Mouse (Mus musculus): ENCODE data around the gene Fth1. TPM values are rescaled to one million over a fixed set of nuclear protein-coding genes. Genes with fewer than 3 reads are reported as not detected.

The Fth1 gene
- total RNA-seq, 2 experiments from 2014 or later, result 1,766 to 1,778 TPM

DNA sequence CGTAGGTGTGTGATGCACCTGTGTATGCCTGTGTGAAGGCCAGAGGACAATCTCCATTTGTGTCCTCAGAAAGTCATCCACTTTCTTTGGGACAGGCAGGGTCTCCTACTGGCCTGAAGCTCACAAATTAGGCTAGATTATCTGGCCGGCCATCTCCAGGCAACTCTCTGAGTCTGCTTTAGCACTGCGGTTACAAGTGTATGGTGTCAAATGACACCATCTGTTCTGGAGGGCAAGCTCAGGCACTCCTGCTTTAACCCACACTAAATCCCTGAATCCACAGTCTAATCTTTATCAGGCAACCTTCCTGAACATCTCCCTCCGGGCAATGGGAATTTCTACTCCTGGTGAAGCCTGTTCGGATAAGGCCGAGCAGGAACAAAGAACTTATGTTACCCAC is 6.8 kb downstream of the Fth1 start:
- intact Hi-C loops (cut with DNase I), result no loop called here
- DNase-seq (ENCODE audit: low spot score in 2 of 2), result no peak

DNA sequence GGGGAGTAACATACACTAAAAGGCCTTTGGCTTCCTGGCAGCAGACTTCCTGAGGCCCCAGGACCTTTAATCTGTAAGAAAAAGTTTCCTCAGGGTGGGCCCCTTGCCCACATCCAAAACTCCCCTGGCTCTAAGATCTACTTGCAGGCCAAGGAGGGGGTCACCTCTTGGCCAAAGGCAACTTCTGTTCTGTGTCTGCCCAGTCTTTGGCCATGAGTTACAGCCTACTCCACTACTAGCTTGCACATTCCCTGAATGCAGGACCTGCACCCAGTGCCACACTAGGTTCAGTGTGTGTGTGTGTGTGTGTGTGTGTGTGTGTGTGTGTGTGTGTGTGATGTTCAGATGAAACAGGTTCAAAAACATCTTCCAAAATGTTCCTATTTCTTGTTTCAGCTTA is 7.2 kb downstream of the Fth1 start:
- intact Hi-C loops (cut with DNase I), result no loop called here
- no peak for DNase-seq (ENCODE audit: low spot score in 2 of 2)

DNA sequence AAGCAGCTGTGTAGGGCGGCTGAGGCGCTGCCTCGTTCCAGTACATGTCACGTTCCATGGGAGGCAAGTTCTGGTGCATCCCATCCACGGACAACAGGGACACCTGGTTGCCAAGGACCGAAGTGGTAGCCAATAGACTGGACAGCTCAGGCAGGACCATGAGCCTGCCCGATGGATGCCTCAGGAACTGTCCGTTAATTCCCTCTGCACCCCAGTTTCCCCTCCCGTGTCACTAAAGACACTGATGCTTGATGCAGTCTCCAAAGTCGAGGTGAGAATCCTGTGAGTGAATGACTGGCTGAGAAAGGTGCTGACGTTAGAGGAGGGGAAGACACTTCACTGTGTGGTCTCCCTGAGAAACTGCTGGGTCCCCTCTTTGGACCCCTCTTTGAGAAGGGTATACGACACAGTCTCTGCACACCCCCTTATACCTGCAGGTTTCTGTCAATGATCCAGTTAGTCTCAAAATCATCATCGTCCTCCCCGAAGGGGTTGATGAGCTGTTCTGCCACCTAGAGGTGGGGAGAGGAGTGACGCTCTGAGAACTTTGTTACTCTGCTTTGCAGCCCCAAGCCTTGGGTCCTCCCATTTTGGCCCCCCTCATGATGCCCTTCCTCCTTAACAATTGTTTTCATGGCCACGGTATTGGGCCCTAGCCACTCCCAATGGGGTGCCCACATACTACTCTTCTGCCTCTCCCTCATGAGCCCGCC is 8.9 kb downstream of the Fth1 start:
- DNase-seq (ENCODE audit: low spot score in 2 of 2), result no peak
- intact Hi-C loops (cut with DNase I), result no loop called here

DNA sequence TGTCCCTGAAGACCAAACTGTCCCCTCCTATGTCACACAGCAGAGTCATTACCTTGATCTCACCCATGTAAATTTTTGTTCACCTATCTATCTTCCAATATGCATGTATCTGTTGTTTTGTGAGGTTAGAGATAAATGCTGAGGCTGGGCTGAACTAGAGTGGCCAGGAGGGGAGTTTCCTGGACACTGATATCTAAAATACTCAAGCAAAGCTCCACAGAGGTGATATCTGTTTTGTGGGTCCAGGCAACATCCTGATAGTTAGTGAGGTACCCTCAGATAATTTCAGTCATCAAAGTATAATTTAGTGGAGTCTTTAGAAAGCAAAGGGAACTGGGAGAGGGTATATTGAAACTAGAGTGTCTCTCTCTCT is 9.5 kb downstream of the Fth1 start:
- no peak for DNase-seq (ENCODE audit: low spot score in 2 of 2)
- intact Hi-C loops (cut with DNase I), result no loop called here

DNA sequence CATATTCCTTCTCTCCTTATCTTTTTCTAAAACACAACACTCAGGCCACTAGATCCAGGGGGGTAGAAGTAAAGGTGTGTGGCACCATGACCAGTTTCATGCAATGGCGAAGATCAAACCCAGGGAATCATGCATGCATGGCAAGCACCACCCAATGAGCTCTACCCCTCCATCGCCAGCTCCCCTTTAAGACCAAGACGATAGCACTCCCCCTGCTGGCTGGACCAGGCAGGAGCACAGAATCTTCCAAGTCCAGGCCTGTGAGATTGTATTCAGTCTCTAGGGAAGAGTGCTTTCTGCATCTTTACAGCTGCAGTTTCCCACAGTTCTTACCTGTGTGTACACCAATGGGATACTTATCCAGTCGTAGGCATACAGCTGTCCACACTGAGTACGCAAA is 10.9 kb downstream of the Fth1 start:
- DNase-seq (ENCODE audit: low spot score in 2 of 2), result peak; percentile 80
- intact Hi-C loops (cut with DNase I), result loop anchor here (1.0 kb wide), 1 partner anchor 75 kb away; no protein-coding TSS in a partner anchor

DNA sequence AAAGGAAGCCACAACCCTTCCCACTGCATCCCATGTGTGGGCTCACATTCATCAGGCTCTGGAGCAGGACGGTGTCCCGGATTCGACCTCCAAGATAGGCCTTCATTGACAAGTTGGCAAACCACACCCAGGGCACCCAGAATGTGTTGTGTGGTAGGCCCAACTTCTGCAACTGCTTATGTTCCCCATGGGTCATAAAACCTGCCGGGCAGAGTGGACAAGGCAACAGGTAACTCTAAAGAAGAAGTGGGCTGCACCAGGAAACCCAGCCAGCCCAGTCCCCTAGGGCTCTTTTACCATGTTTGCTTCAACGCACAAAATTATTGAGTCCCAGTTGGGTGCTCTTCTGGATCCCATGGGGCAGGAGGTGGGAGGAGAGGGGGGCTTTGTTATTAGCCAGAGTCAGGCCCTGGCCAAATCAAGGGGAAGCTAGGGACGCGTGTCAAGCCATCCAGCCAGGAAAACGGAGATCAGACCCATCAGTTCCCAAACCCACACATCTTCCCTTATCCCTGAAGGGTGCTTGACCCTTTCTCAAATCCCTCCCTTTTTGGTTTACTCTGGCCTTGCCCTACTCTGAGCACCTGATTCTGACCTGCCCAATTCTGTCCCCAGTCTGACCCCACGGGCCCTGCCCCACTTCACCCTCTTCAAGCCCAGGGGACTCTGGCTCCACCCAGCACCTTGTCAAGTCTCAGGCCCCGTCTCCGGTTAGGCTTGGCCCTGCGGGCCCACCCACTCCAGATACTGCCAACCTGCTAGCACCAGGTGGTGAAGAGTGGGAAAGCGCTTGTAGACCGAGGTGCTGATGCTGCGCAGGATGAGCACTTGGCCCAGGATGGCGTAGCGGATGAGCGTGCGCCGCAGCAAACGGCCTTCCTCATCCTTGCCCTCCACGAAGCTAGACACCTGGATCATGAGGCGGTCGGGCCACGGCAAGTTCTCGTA is 11.9 kb downstream of the Fth1 start:
- intact Hi-C loops (cut with DNase I), result no loop called here
- no peak for DNase-seq (ENCODE audit: low spot score in 2 of 2)

DNA sequence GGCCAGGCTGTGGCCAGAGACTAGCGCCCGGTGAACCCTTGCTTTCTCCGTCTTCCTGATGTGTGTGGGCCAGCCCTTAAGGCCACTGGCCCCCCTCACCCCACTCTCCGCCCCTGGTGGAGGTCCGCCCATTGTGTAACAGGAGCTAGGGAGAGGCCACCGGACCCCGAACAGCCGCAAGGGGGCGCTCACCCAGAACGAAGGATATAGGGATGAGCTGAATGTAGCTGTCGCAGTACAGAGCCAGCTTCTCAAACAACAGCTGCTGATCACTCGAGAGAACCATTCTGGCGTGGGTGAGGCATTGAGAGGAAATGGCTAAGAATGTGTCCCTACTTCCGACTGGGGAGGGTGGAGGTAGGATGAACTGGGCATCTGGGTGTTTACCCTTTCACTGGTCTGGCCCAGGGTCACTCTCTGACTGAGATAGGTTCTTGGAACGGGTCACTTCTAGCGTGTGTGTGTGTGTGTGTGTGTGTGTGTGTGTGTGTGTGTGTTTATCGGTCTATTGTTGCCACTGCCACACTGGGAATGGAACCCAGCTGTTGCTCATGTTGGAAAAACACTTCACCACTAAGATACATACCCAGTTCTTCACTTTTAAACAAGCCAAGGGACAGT is 12.7 kb downstream of the Fth1 start:
- intact Hi-C loops (cut with DNase I), result no loop called here
- peak; percentile 80 to 90 for DNase-seq (ENCODE audit: low spot score in 2 of 2)

DNA sequence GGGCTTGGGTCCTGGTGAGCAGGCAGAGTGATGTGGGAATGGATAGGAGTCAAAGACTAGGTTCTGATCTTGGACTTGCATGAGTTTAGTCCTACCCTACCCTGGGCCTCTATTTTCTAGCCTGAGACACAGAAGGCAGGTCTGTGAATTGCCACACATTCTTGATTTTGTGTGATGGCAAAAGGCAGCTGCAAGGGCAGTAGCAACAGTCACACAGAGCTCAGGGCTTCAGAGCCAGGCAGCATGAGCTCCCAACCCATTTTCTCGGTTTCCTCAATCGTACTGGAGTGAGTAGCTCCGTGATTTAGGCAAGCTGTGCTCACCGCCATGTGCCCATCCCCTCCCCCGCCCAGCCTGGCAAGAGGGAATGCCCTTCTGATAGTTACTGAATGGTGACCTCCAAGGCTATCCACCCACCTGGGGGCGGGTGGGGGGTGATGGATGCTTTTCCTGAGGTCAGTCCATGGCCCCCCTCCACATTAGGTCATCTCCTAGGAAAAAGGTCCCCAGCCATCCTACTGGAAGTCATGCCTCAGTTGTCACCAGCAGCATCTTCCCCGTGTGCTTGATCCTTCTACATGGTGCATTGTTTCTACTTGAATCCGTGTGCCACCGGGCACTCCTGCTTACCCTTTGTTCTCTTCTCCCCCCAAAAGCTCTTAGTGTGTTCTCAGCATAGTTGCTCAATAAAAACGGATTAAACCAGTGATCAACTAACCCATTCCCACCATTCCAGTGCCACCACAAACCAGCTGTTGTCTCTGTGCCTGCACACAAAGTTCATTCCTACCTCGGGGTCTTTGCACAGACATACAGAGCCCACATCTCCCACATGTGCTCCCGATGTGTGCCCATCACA is 17.0 kb downstream of the Fth1 start:
- intact Hi-C loops (cut with DNase I), result no loop called here
- DNase-seq (ENCODE audit: low spot score in 2 of 2), result no peak

DNA sequence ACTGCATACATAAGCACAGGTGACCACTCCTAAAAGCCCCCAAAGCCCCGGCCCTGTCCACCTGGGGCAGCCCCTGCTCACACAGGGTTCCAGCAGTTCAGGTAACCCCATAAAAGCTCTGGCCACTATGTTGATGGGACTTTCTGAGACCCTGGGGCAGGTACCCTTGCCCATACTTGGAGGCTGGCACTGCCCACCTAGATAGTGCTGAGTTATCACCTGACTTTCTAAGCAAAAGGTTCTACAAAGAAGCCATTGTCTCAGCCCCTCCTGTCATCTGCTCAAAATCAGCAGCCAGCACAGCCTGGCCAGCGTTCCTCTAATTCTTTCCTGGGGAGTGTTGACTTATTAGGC is 17.6 kb downstream of the Fth1 start:
- no peak for DNase-seq (ENCODE audit: low spot score in 2 of 2)
- intact Hi-C loops (cut with DNase I), result no loop called here

DNA sequence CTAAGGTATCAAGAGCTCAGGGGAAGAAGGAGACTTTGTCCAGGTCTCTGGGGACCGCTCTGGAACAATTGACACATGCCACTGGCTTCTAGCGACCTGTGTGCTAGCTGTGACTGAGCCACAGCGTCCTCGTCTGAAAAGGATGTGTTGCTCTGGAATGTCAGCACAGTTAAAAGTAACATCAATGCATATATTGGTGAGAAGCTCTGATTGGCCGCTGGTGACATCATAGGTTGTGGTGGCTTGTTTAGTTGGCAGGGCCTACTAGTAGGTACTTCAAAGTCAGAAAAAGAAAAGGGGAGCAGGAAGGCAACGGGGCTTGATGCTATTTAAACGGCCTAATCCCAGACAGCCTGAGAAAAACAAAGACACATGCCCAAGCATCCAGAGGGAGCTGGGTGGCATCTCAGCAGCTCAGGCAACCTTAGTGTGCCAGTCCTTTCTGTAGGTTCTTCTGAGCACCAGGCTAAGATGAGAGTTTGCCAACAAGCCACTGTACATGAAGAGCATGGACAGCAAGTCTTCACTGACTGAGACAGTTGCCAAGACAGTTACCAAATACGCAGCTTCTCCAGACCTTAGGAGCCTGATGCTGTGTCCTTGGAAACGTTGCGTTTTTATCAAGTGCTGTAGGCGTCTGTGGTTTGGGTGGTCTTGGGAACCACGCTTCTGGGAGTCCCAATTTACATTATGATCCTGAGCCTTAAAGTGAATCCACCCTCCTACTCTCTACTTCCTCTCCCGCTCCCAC is 18.5 kb downstream of the Fth1 start:
- DNase-seq (ENCODE audit: low spot score in 2 of 2), result peak; percentile 9 to 58
- intact Hi-C loops (cut with DNase I), result no loop called here

DNA sequence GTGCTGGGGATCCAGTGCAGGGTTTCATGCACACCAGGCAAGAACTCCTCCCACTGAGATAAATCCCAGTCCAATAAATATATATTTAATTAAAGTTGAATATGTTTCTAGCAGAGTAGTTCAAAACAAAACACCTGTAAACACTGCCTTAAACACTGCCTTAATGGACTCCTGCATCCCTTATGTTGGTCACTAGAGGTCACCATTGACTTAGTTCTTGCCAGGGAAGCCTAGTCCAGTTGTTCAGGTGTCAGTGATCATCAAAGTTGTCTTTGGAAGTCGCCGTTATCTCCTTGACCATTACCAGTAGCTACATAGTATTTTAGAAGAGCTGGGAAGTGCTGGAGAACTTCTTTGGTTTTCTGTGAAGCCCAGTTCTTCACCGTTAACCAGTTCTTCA is 19.9 kb downstream of the Fth1 start:
- intact Hi-C loops (cut with DNase I), result loop anchor here (2.0 to 5.0 kb wide), 2 partner anchors 34 to 197 kb away; no protein-coding TSS in a partner anchor
- peak in 1 of 2 experiments; percentile 70 for DNase-seq (ENCODE audit: low spot score in 2 of 2)

DNA sequence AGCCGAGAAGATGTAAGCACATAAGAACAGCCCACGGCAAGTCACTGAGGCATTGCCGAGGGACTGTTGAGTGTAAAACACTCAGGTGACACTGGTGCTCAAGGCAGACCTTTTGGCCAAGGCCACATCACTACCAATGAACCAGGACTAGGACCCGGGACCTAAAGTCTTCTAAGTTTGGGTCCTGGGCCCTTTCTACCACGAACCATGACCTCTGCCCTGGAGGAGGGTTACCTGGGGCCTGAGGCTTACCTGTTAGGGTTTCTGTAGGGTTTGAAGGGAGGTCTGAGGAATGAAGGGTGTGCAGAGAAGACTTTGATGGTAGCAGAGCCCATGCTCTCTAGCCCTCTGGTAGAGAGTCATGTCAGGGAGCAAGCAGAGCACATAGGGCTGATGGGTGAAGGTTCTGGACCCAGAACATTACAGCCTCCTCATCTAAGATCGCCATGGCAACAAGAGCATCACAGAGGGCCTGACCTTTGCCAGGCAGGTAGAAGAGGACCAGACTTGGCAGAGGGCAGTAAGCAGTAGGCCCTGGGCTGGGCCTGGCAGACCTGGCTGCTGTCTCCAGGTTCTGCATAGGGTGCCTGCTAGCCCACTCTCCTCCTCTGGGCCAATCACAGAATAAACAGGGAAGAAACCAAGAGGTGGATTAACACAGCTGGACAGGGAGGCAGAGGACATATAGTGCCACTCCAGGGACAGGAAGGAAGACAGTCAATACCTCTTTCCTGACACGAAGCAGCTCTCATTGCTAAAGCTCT is 21.0 kb downstream of the Fth1 start, which contains the start of the genes Best1 and Rab3il1:
Gene Best1, minus strand, starts transcription at position 428 of the 764 bp plus-strand sequence.
Gene Rab3il1, plus strand, starts transcription at position 464 of the 764 bp plus-strand sequence.
- DNase-seq (ENCODE audit: low spot score in 2 of 2), result no peak
- intact Hi-C loops (cut with DNase I), result loop anchor here (2.0 to 5.0 kb wide), 2 partner anchors 33 to 196 kb away; no protein-coding TSS in a partner anchor

DNA sequence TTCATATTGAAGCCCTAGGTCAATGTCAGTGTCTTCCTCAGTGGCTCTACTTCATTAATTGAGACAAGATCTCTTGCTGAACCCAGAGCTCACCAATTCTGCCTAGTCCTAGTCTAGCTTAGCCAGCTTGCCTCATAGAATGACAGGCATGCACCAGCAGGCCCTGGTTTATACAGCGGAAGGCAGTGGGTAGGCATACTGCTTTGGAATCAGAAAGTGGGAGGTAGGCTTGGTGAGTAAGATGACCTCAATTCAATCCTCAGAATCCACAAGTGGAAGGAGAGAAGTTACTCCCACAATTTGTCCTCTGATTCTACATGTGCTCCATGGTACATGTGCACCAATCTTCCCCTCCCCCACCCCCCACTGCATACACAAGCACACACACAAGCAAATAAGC is 23.3 kb downstream of the Fth1 start:
- intact Hi-C loops (cut with DNase I), result loop anchor here (5.0 kb wide), 1 partner anchor 194 kb away; no protein-coding TSS in a partner anchor
- no peak for DNase-seq (ENCODE audit: low spot score in 2 of 2)

DNA sequence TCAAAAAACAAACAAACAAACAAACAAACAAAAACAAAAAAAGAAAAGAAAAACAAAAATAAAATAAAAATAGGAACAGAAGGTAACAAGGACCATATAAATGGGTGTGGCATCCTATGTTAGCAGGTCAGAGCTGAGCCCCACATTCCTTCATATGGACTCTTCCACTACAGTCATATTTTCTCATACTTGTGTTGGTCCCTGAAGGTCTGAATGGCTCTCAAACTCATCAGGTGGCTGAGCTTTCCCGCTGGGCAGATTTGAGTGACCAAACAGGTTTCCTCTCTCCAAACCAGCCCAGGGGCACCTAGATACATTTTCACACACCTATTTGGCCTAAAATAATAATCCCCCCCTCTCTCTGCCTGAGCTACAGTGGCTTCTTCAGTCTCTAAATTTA is 31.0 kb downstream of the Fth1 start:
- no peak for DNase-seq (ENCODE audit: low spot score in 2 of 2)
- intact Hi-C loops (cut with DNase I), result no loop called here

DNA sequence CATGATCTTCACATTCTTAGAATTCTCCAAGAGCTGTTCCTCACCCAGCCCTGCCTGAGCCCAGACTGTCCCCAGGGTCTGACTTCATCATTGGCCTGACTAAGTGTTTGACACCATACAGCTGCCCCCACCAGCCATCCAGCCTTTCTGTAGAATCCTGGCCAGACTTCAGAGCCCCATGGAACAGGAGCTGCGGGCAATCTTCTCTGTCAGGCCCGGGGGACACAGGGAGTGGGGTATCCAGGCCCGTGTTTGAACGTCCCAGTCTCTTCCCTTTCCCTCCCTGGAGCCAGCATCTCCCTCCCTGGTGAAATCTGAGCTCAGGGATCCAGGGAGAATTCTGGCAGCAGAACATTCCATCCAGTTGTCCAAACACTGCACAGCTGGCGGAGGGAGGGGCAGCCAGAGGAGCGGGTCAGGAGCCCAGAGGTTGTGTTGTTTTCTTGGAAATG is 32.5 kb downstream of the Fth1 start:
- intact Hi-C loops (cut with DNase I), result no loop called here
- DNase-seq (ENCODE audit: low spot score in 2 of 2), result no peak

DNA sequence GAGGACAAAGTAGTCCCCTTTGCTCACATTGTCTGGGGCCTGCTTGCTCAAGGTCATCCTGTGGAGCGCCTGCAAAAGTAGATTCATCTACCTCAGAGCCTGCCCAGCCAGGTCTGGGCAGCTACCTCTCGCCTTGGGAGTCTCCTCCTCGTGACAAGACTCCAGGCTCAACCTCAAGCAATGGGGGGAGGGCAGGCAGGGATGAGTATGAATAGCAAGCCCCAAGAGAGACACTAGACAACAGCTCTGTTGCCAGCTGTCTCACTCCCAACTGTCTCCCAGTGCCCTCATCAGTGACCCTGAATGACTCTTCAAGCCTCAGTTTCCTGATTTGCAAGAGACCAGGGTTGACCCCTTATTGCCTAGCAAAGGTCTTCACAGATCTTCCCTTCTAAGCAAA is 33.0 kb downstream of the Fth1 start:
- intact Hi-C loops (cut with DNase I), result no loop called here
- DNase-seq (ENCODE audit: low spot score in 2 of 2), result no peak

DNA sequence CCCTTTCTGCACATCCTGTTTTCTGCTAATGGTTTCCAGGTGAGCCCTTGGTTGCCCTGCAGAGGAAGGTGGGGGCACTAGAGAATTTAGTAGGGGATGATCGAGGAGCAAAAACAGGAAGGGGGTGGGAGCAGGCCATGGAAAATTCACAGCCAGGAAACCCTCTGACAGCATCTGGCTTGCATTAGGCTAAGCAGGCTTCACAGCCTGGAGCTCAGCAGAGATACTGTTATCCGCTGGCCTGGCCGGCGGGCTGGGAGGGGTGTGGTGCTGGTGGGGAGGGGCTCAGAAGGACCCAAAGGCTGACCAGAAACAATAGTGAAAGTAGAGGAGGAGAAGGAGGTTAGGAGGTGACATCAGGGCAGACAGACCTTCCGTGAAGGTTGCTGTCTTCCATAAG is 33.5 kb downstream of the Fth1 start:
- intact Hi-C loops (cut with DNase I), result no loop called here
- DNase-seq (ENCODE audit: low spot score in 2 of 2), result no peak

DNA sequence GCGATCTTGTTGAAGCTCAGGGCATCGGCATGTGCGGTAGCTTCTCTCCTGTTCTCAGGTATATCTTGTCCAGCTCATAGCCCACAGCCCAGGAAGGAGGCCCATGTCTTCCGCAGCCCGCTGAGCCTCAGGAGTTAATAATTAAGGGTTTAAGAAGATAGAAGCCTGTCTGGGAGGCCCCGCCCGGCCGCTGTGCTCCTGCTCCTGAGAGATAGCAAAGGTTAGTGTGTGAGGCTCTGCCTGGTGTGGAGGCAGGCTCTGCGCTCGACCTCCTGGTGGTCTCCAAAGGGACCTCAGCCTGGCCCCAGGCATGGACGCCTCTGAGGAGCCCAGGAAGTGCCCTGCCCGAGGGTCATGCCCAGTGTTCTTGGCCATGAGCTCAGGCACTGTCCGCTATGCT is 34.4 kb downstream of the Fth1 start:
- intact Hi-C loops (cut with DNase I), result no loop called here
- DNase-seq (ENCODE audit: low spot score in 2 of 2), result no peak

Data from left cerebral cortex, postnatal 14 days (tissue).